Mouse (Mus musculus): ENCODE results near the gene Ift122. TPM values are rescaled to one million over a fixed set of nuclear protein-coding genes. Genes with fewer than 3 reads are reported as not detected.

The Ift122 gene
- polyA plus RNA-seq, 1 experiment from 2014 or later, result 11.0 TPM

Other genes with a start within 250 kb of the Ift122 start
- gene Raf1, start 176.8 kb upstream of the Ift122 start, polyA plus RNA-seq (2015; fragmentation: Nextera tagmentation; extraction: Ambion mirVana), result 61.5 and 67.0 TPM in 2 replicates
- gene Tmem40, start 91.1 kb upstream of the Ift122 start, polyA plus RNA-seq (2015; fragmentation: Nextera tagmentation; extraction: Ambion mirVana), result 1.4 and 2.2 TPM in 2 replicates
- gene Cand2, start 78.9 kb upstream of the Ift122 start, polyA plus RNA-seq (2015; fragmentation: Nextera tagmentation; extraction: Ambion mirVana), result 4.5 and 5.3 TPM in 2 replicates
- 3,802 and 3,817 TPM in 2 replicates for gene Rpl32, start 44.7 kb upstream of the Ift122 start, polyA plus RNA-seq (2015; fragmentation: Nextera tagmentation; extraction: Ambion mirVana)
- gene Efcab12, start 15.1 kb upstream of the Ift122 start, polyA plus RNA-seq (2015; fragmentation: Nextera tagmentation; extraction: Ambion mirVana), result 0.20 and 0.33 TPM in 2 replicates
- gene Mbd4, start 99 bp upstream of the Ift122 start, polyA plus RNA-seq (2015; fragmentation: Nextera tagmentation; extraction: Ambion mirVana), result 18.7 and 20.8 TPM in 2 replicates
- 0.10 TPM in 1 of 2 replicates, not detected in the other for gene Rho, start 78.3 kb downstream of the Ift122 start, polyA plus RNA-seq (2015; fragmentation: Nextera tagmentation; extraction: Ambion mirVana)
- 0.23 and 0.28 TPM in 2 replicates for gene H1foo, start 91.5 kb downstream of the Ift122 start, polyA plus RNA-seq (2015; fragmentation: Nextera tagmentation; extraction: Ambion mirVana)
- 45.4 and 47.4 TPM in 2 replicates for gene Plxnd1, start 141.5 kb downstream of the Ift122 start, polyA plus RNA-seq (2015; fragmentation: Nextera tagmentation; extraction: Ambion mirVana)

All from thymus, postnatal 0 days (tissue).